Mouse (Mus musculus) neural tube, embryonic 11.5 days (tissue): Measurements from ENCODE around the gene Senp6. TPM values are rescaled to one million over a fixed set of nuclear protein-coding genes. Genes with fewer than 3 reads are reported as not detected.

Experiments used
- ATAC-seq: fragments of 200-750 bp; cut with Nextera tagmentation; 2 replicates; pipeline ENCODE4 v1.8.0; 2017; ENCODE audit warnings: moderate number of reproducible peaks, mild to moderate bottlenecking, moderate TSS enrichment, moderate library complexity; ENCODE audit not compliant: insufficient read depth, low FRiP score, low TSS enrichment
- DNase-seq: peaks from one replicate; pipeline ENCODE4 v3.0.0-alpha.2; 2015; ENCODE audit warnings: low spot score
- H3K27ac ChIP-seq: fragments of 300-500 bp; sonication (generic); 2 replicates; pipeline ENCODE4 v1.5.1; 2014; ENCODE audit warnings: low read depth, mild to moderate bottlenecking, low read length
- H3K27me3 ChIP-seq: fragments of 300-500 bp; sonication (generic); 2 replicates; pipeline ENCODE4 v1.6.1; 2014; ENCODE audit warnings: mild to moderate bottlenecking, low read length, mixed read lengths; ENCODE audit not compliant: control insufficient read depth, insufficient read depth
- H3K36me3 ChIP-seq: fragments of 300-500 bp; sonication (generic); 2 replicates; pipeline ENCODE4 v1.6.1; 2014; ENCODE audit warnings: mild to moderate bottlenecking, low read length, moderate library complexity, mixed read lengths; ENCODE audit not compliant: control insufficient read depth, insufficient read depth
- H3K4me1 ChIP-seq: fragments of 300-500 bp; sonication (generic); 2 replicates; pipeline ENCODE4 v1.6.1; 2014; ENCODE audit warnings: low read length, mixed read lengths; ENCODE audit not compliant: control insufficient read depth, insufficient read depth
- H3K4me2 ChIP-seq: fragments of 300-500 bp; sonication (generic); 2 replicates; pipeline ENCODE4 v1.6.1; 2014; ENCODE audit warnings: low read depth, mild to moderate bottlenecking, moderate library complexity
- H3K4me3 ChIP-seq: fragments of 300-500 bp; sonication (generic); 2 replicates; pipeline ENCODE4 v1.5.1; 2014; ENCODE audit warnings: low read depth, low read length
- H3K9ac ChIP-seq: fragments of 300-500 bp; sonication (generic); 2 replicates; pipeline ENCODE4 v1.6.1; 2014; ENCODE audit warnings: mild to moderate bottlenecking, low read length
- H3K9me3 ChIP-seq: fragments of 300-500 bp; sonication (generic); 2 replicates; pipeline ENCODE4 v1.6.1; 2016; ENCODE audit warnings: low read length; ENCODE audit not compliant: control insufficient read depth
- WGBS: fragments of 180-500 bp; shearing (Covaris S2); extraction: QIAGEN DNeasy Blood & Tissue Kit; methylation state at CpG from one replicate; pipeline ENCODE4 v1.1.7; 2014; 5-methylcytosine and 5-hydroxymethylcytosine counted together
- polyA plus RNA-seq: library from polyadenylated mRNA; unstranded; fragments of >200 nt; fragmentation: Nextera tagmentation; extraction: Ambion mirVana; gene quantifications from 2 replicates; pipeline ENCODE4 v1.2.1, GENCODE M21; 2014

Gene Senp6
- polyA plus RNA-seq, 1 experiment from 2014 or later = 70.5 TPM

- no peak overlapping the region for H3K9ac ChIP-seq
- DNase-seq (no peak), ATAC-seq (no peak)
- H3K4me1 ChIP-seq = peaks cover 9% of the 10 kb centered on the region
- no peaks in the 10 kb centered on the region for H3K27me3 ChIP-seq
- no peak overlapping the region for H3K27ac ChIP-seq
- H3K4me2 ChIP-seq = no peak overlapping the region
- 89% methylated on average over 3 of the region's 3 CpGs for WGBS
- H3K9me3 ChIP-seq = no peaks in the 10 kb centered on the region
- no peak overlapping the region for H3K4me3 ChIP-seq
- no peaks in the 10 kb centered on the region for H3K36me3 ChIP-seq
Observed at GRCm38 (mm10) chr9:80089409-80089808, 22.7 kb downstream of the Senp6 start.

DNA sequence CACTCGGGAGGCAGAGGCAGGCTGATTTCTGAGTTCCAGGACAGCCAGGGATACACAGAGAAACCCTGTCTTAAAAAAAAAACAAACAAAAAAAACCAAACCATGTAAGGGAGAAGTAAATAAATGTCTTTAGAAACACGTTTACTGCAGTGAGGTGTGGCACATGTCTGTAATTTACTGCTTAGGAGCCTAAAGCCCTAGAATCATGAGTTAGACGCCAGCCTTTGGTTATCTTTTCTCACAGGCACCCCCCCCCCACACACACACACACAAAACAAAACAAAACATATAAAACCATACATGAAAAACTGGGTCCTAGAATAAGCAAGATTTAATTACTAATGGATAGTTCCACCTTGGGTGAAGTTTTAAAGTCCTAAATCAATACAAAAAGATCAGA is 29.6 kb downstream of the Senp6 start:
- 85% methylated on average over 3 of the region's 3 CpGs for WGBS

GRCm38 (mm10) chr9:80145992-80146587 is 79.4 kb downstream of the Senp6 start:
- 82% methylated on average over 10 of the region's 10 CpGs for WGBS
- ATAC-seq (no peak), DNase-seq (no peak)
- Histone ChIP-seq H3K27ac (no peak overlapping the region), H3K9ac (no peak overlapping the region), H3K4me3 (no peak overlapping the region), H3K4me1 (no peaks in the 10 kb centered on the region), H3K9me3 (no peaks in the 10 kb centered on the region), H3K4me2 (no peak overlapping the region), H3K36me3 (peaks cover 5% of the 10 kb centered on the region), H3K27me3 (no peaks in the 10 kb centered on the region)

More for the DNA sequence above, 29.6 kb downstream of the Senp6 start:
- no peak for DNase-seq
- H3K27me3 ChIP-seq = no peaks in the 10 kb centered on the region
- H3K9ac ChIP-seq = no peak overlapping the region
- H3K4me2 ChIP-seq = no peak overlapping the region
- no peaks in the 10 kb centered on the region for H3K36me3 ChIP-seq
- H3K4me1 ChIP-seq = no peaks in the 10 kb centered on the region
- H3K4me3 ChIP-seq = no peak overlapping the region
- no peak for ATAC-seq
- no peaks in the 10 kb centered on the region for H3K9me3 ChIP-seq
- no peak overlapping the region for H3K27ac ChIP-seq

DNA sequence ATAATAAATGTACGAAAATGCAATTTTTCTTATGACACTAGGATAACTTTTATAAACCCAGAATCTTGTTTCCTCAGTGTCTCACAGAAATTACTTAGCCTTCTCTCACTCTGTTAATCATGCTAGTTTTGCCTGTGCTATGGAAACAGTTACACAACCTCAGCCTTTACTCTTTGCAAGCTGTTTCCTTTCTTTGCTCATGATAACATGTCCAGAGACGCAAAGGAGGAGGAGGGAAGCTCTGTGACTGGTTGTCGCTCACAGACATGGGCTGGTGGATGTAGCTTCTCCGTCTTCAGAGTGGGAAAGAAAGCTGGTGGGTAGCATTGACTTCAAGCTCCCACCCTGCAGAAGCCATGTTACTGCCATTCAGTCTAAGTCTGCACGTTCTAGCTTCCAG is 82.9 kb downstream of the Senp6 start:
- Histone ChIP-seq H3K4me3 (no peak overlapping the region), H3K27me3 (no peaks in the 10 kb centered on the region), H3K27ac (no peak overlapping the region), H3K9me3 (no peaks in the 10 kb centered on the region), H3K4me2 (no peak overlapping the region), H3K4me1 (no peaks in the 10 kb centered on the region), H3K9ac (no peak overlapping the region), H3K36me3 (no peaks in the 10 kb centered on the region)
- ATAC-seq = no peak
- no peak for DNase-seq
- WGBS = 85% methylated on average over 5 of the region's 5 CpGs

GRCm38 (mm10) chr9:80155277-80155676 is 88.6 kb downstream of the Senp6 start:
- Histone ChIP-seq H3K27ac (no peak overlapping the region), H3K4me1 (no peaks in the 10 kb centered on the region), H3K4me2 (no peak overlapping the region), H3K9me3 (no peaks in the 10 kb centered on the region; the same call in 1 of the 2 replicates), H3K36me3 (no peaks in the 10 kb centered on the region), H3K9ac (no peak overlapping the region), H3K27me3 (no peaks in the 10 kb centered on the region), H3K4me3 (no peak overlapping the region)
- DNase-seq (no peak), ATAC-seq (peak; percentile 42; the same call in 1 of the 2 replicates)
- 80% methylated on average over 5 of the region's 5 CpGs for WGBS

- Histone ChIP-seq H3K9me3 (no peaks in the 10 kb centered on the region; the same call in 1 of the 2 replicates), H3K9ac (no peak overlapping the region), H3K36me3 (no peaks in the 10 kb centered on the region), H3K27ac (no peak overlapping the region), H3K4me3 (no peak overlapping the region), H3K4me2 (no peak overlapping the region), H3K4me1 (no peaks in the 10 kb centered on the region), H3K27me3 (no peaks in the 10 kb centered on the region)
- DNase-seq (no peak), ATAC-seq (no peak)
- WGBS = 81% methylated on average over 5 of the region's 5 CpGs
Observed at GRCm38 (mm10) chr9:80156780-80157179, 90.1 kb downstream of the Senp6 start.

GRCm38 (mm10) chr9:80157840-80158465 is 91.2 kb downstream of the Senp6 start:
- no peaks in the 10 kb centered on the region; the same call in 1 of the 2 replicates for H3K9me3 ChIP-seq
- 86% methylated on average over 12 of the region's 12 CpGs for WGBS
- H3K27me3 ChIP-seq = no peaks in the 10 kb centered on the region
- H3K9ac ChIP-seq = no peak overlapping the region
- no peak overlapping the region for H3K27ac ChIP-seq
- H3K36me3 ChIP-seq = no peaks in the 10 kb centered on the region
- ATAC-seq (no peak), DNase-seq (no peak)
- no peak overlapping the region for H3K4me3 ChIP-seq
- no peak overlapping the region for H3K4me2 ChIP-seq
- H3K4me1 ChIP-seq = no peaks in the 10 kb centered on the region

DNA sequence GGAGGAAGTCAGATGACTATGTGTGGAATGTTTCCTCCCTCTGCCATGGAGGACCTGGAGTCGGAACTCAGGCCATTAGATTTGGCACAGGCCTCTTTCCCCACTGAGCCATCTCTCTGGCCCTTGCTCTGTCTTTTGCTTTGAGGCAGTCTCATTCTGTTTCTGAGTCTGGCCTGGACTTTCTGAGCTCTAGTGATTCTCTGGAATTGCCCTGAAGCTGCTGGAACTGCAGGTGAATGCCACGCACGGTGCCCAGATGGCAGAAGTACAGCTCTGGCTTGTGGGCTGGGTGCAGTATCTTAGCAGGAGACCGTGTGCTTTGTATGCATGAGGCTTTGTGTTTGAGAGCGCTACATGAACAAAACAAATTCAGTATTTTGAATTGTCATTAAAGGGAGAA is 92.2 kb downstream of the Senp6 start:
- no peak overlapping the region for H3K4me2 ChIP-seq
- DNase-seq (no peak), ATAC-seq (no peak)
- no peaks in the 10 kb centered on the region for H3K4me1 ChIP-seq
- H3K4me3 ChIP-seq = no peak overlapping the region
- H3K9me3 ChIP-seq = no peaks in the 10 kb centered on the region; the same call in 1 of the 2 replicates
- no peak overlapping the region for H3K27ac ChIP-seq
- no peaks in the 10 kb centered on the region for H3K36me3 ChIP-seq
- no peak overlapping the region for H3K9ac ChIP-seq
- no peaks in the 10 kb centered on the region for H3K27me3 ChIP-seq
- 94% methylated on average over 5 of the region's 5 CpGs for WGBS

- no peak for ATAC-seq
Observed at GRCm38 (mm10) chr9:80161451-80161850, 94.7 kb downstream of the Senp6 start.

More at GRCm38 (mm10) chr9:80161451-80161850, 94.7 kb downstream of the Senp6 start:
- no peaks in the 10 kb centered on the region for H3K36me3 ChIP-seq
- 86% methylated on average over 4 of the region's 4 CpGs for WGBS
- H3K4me1 ChIP-seq = no peaks in the 10 kb centered on the region
- H3K27ac ChIP-seq = no peak overlapping the region
- H3K4me3 ChIP-seq = no peak overlapping the region
- H3K9ac ChIP-seq = no peak overlapping the region
- no peak for DNase-seq
- H3K9me3 ChIP-seq = no peaks in the 10 kb centered on the region
- no peak overlapping the region for H3K4me2 ChIP-seq
- H3K27me3 ChIP-seq = no peaks in the 10 kb centered on the region
